Mouse (Mus musculus) midbrain, embryonic 14.5 days (tissue): ENCODE measurements around the gene Lrfn2. TPM values are rescaled to one million over a fixed set of nuclear protein-coding genes. Genes with fewer than 3 reads are reported as not detected.
A peak's percentile ranks its signal among the peaks of the same experiment; 100 is the strongest.

Source experiments
- ATAC-seq: fragments of 200-750 bp; cut with Nextera tagmentation; 2 replicates; pipeline ENCODE4 v1.8.0; 2017; ENCODE audit warnings: moderate number of reproducible peaks, moderate library complexity; ENCODE audit not compliant: low FRiP score, low TSS enrichment
- DNase-seq: peaks from one replicate; pipeline ENCODE4 v3.0.0-alpha.2; 2015
- H3K27ac ChIP-seq: fragments of 300-500 bp; sonication (generic); replicated peaks from 2 replicates; pipeline ENCODE4 v1.5.1; 2014; ENCODE audit warnings: mild to moderate bottlenecking, low read depth, low read length, moderate library complexity
- H3K27me3 ChIP-seq: fragments of 300-500 bp; sonication (generic); 2 replicates; pipeline ENCODE4 v1.6.1; 2014; ENCODE audit warnings: low read length, control low read depth, mixed read lengths; ENCODE audit not compliant: control insufficient read depth, insufficient read depth
- H3K36me3 ChIP-seq: fragments of 300-500 bp; sonication (generic); 2 replicates; pipeline ENCODE4 v1.6.1; 2014; ENCODE audit warnings: low read length, control low read depth; ENCODE audit not compliant: control insufficient read depth, insufficient read depth
- H3K4me1 ChIP-seq: fragments of 300-500 bp; sonication (generic); 2 replicates; pipeline ENCODE4 v1.6.1; 2014; ENCODE audit warnings: mild to moderate bottlenecking, antibody characterized with exemption, low read length, control low read depth; ENCODE audit not compliant: control insufficient read depth, insufficient read depth
- H3K4me2 ChIP-seq: fragments of 300-500 bp; sonication (generic); 2 replicates; pipeline ENCODE4 v1.6.1; 2014; ENCODE audit warnings: mild to moderate bottlenecking, low read length, moderate library complexity
- H3K4me3 ChIP-seq: fragments of 300-500 bp; sonication (generic); replicated peaks from 2 replicates; pipeline ENCODE4 v1.5.1; 2014; ENCODE audit warnings: low read depth, low read length
- H3K9ac ChIP-seq: fragments of 300-500 bp; sonication (generic); replicated peaks from 2 replicates; pipeline ENCODE4 v1.6.1; 2014; ENCODE audit warnings: mild to moderate bottlenecking, low read length, moderate library complexity
- H3K9me3 ChIP-seq: fragments of 300-500 bp; sonication (generic); 2 replicates; pipeline ENCODE4 v1.6.1; 2016; ENCODE audit warnings: low read length, control low read depth, mixed read lengths; ENCODE audit not compliant: control insufficient read depth
- WGBS: fragments of 180-500 bp; shearing (Covaris S2); extraction: QIAGEN DNeasy Blood & Tissue Kit; methylation state at CpG from one replicate; pipeline ENCODE4 v1.1.7; 2014; 5-methylcytosine and 5-hydroxymethylcytosine counted together
- polyA plus RNA-seq: library from polyadenylated mRNA; unstranded; fragments of >200 nt; fragmentation: Nextera tagmentation; extraction: Ambion mirVana; gene quantifications from 2 replicates; pipeline ENCODE4 v1.2.1, GENCODE M21; 2014

The Lrfn2 gene
- polyA plus RNA-seq, 1 experiment from 2014 or later = 5.3 TPM

GRCm38 (mm10) chr17:48976611-48977022 lies 44.4 kb downstream of the Lrfn2 start:
- 4% methylated on average over 5 of the region's 5 CpGs for WGBS
- Histone ChIP-seq H3K27ac (peak overlapping the region; percentile 81), H3K27me3 (no peaks in the 10 kb centered on the region), H3K36me3 (no peaks in the 10 kb centered on the region), H3K4me1 (peaks cover 32% of the 10 kb centered on the region), H3K9me3 (no peaks in the 10 kb centered on the region), H3K9ac (no peak overlapping the region; the same call in 1 of the 2 replicates), H3K4me3 (no peak overlapping the region), H3K4me2 (no peak overlapping the region)
- peak; percentile 83 for ATAC-seq
- peak; percentile 79 for DNase-seq

- Histone ChIP-seq H3K27me3 (no peaks in the 10 kb centered on the region), H3K4me3 (no peak overlapping the region), H3K36me3 (no peaks in the 10 kb centered on the region), H3K27ac (no peak overlapping the region), H3K4me1 (no peaks in the 10 kb centered on the region; the same call in 1 of the 2 replicates), H3K4me2 (no peak overlapping the region), H3K9ac (no peak overlapping the region), H3K9me3 (no peaks in the 10 kb centered on the region)
- WGBS = 61% methylated on average over 1 of the region's 1 CpGs
- ATAC-seq = no peak
- no peak for DNase-seq
Observed at GRCm38 (mm10) chr17:48995256-48995993, 63.2 kb downstream of the Lrfn2 start.

- ATAC-seq (peak; percentile 47; the same call in 1 of the 2 replicates), DNase-seq (peak; percentile 58)
- no peaks in the 10 kb centered on the region; the same call in 1 of the 2 replicates for H3K4me1 ChIP-seq
- H3K9ac ChIP-seq = no peak overlapping the region
- no peak overlapping the region for H3K27ac ChIP-seq
- no peaks in the 10 kb centered on the region for H3K27me3 ChIP-seq
- H3K4me2 ChIP-seq = no peak overlapping the region
- no peak overlapping the region for H3K4me3 ChIP-seq
- 7% methylated on average over 11 of the region's 11 CpGs for WGBS
- H3K36me3 ChIP-seq = no peaks in the 10 kb centered on the region
- H3K9me3 ChIP-seq = no peaks in the 10 kb centered on the region
Observed at GRCm38 (mm10) chr17:48999463-49000227, 67.5 kb downstream of the Lrfn2 start.

GRCm38 (mm10) chr17:49009384-49010073 lies 77.3 kb downstream of the Lrfn2 start:
- no peak for ATAC-seq

GRCm38 (mm10) chr17:49013876-49014600 lies 81.9 kb downstream of the Lrfn2 start:
- Histone ChIP-seq H3K36me3 (no peaks in the 10 kb centered on the region), H3K27me3 (no peaks in the 10 kb centered on the region)
- WGBS = 72% methylated on average over 7 of the region's 7 CpGs

More at GRCm38 (mm10) chr17:49009384-49010073, 77.3 kb downstream of the Lrfn2 start:
- H3K36me3 ChIP-seq = no peaks in the 10 kb centered on the region
- no peaks in the 10 kb centered on the region for H3K4me1 ChIP-seq
- no peaks in the 10 kb centered on the region for H3K27me3 ChIP-seq
- DNase-seq = no peak
- H3K9ac ChIP-seq = no peak overlapping the region
- H3K4me3 ChIP-seq = no peak overlapping the region
- 76% methylated on average over 7 of the region's 7 CpGs for WGBS
- no peaks in the 10 kb centered on the region for H3K9me3 ChIP-seq
- no peak overlapping the region for H3K27ac ChIP-seq
- H3K4me2 ChIP-seq = no peak overlapping the region

GRCm38 (mm10) chr17:49015368-49015767 lies 83.2 kb downstream of the Lrfn2 start:
- DNase-seq = no peak
- Histone ChIP-seq H3K9ac (no peak overlapping the region), H3K4me2 (no peak overlapping the region), H3K4me1 (0 out of 2 replicates have a peak, but pooled peaks cover 2% of the 10 kb centered on the region), H3K4me3 (no peak overlapping the region), H3K27me3 (no peaks in the 10 kb centered on the region), H3K36me3 (no peaks in the 10 kb centered on the region), H3K27ac (no peak overlapping the region), H3K9me3 (no peaks in the 10 kb centered on the region)
- no peak for ATAC-seq
- WGBS = 96% methylated on average over 6 of the region's 6 CpGs

More at GRCm38 (mm10) chr17:49013876-49014600, 81.9 kb downstream of the Lrfn2 start:
- Histone ChIP-seq H3K27ac (no peak overlapping the region), H3K4me3 (no peak overlapping the region), H3K4me1 (0 out of 2 replicates have a peak, but pooled peaks cover 2% of the 10 kb centered on the region), H3K9me3 (no peaks in the 10 kb centered on the region), H3K4me2 (no peak overlapping the region), H3K9ac (no peak overlapping the region)
- DNase-seq (no peak), ATAC-seq (no peak)

- Histone ChIP-seq H3K9ac (no peak overlapping the region), H3K4me1 (0 out of 2 replicates have a peak, but pooled peaks cover 2% of the 10 kb centered on the region), H3K27ac (no peak overlapping the region), H3K9me3 (no peaks in the 10 kb centered on the region), H3K4me2 (no peak overlapping the region), H3K4me3 (no peak overlapping the region), H3K27me3 (no peaks in the 10 kb centered on the region), H3K36me3 (no peaks in the 10 kb centered on the region)
- DNase-seq (no peak), ATAC-seq (no peak)
- 94% methylated on average over 6 of the region's 6 CpGs for WGBS
Observed at GRCm38 (mm10) chr17:49016229-49016628, 84.0 kb downstream of the Lrfn2 start.
